In genomic region chr15:59785981-59786380, GRCm38 (mm10) we compare ENCODE assay signal across 30 mouse cellular contexts.
DNase-seq lines count a peak whose midpoint lies in the region; ATAC-seq and TF ChIP-seq lines count a peak whose summit lies in the region.
"Had no signal": no experiment of that assay in that cellular context is flagged by ENCODE, and none has a peak within 500 bp of the region (broad histone marks: within the 10 kb centered on the region; RNA-seq: fewer than 3 reads in every experiment).

No protein-coding gene starts in this region.

- no peak overlapping the region for H3K4me2 ChIP-seq in embryonic facial prominence, embryonic 12.5 days (replicated peaks)
- 0 out of 2 replicates have a peak overlapping the region, but pooled peaks have one; percentile 3 for H3K4me2 ChIP-seq in intestine, postnatal 0 days (replicated peaks; ENCODE audit: low read depth)
- H3K4me2 ChIP-seq: embryonic facial prominence, embryonic 15.5 days; heart, embryonic 13.5 days; hindbrain, embryonic 14.5 days; lung, embryonic 15.5 days; midbrain, embryonic 13.5 days; neural tube, embryonic 13.5 days; stomach, embryonic 15.5 days had no signal

- no peak overlapping the region for H3K9ac ChIP-seq in embryonic facial prominence, embryonic 12.5 days
- no peak overlapping the region for H3K9ac ChIP-seq in intestine, postnatal 0 days (ENCODE audit: low read depth, low read length)
- H3K9ac ChIP-seq: embryonic facial prominence, embryonic 15.5 days; heart, embryonic 13.5 days; hindbrain, embryonic 14.5 days; lung, embryonic 15.5 days; midbrain, embryonic 13.5 days; neural tube, embryonic 13.5 days; stomach, embryonic 15.5 days had no signal

- no peak overlapping the region for H3K27ac ChIP-seq in embryonic facial prominence, embryonic 12.5 days
- no peak overlapping the region for H3K27ac ChIP-seq in embryonic facial prominence, embryonic 10.5 days (replicated peaks)
- H3K27ac ChIP-seq in intestine, postnatal 0 days (ENCODE audit: low read depth, low read length): peak overlapping the region; percentile 73
- H3K27ac ChIP-seq: embryonic facial prominence, embryonic 15.5 days; gastrocnemius, adult 2 months; heart, embryonic 13.5 days; hindbrain, embryonic 14.5 days; kidney, postnatal 0 days; lung, embryonic 15.5 days; midbrain, embryonic 13.5 days; neural tube, embryonic 13.5 days; stomach, embryonic 15.5 days had no signal

- ATAC-seq in embryonic facial prominence, embryonic 12.5 days (ENCODE audit: insufficient number of reproducible peaks, insufficient read depth, low FRiP score, low TSS enrichment): 0 out of 2 replicates have a peak, but pooled peaks have one; percentile 10
- ATAC-seq in intestine, postnatal 0 days: no peak
- peak; percentile 40 for ATAC-seq in megakaryocyte progenitor cell, adult 5-6 weeks (replicated peaks; ENCODE audit: poor library complexity)
- ATAC-seq: forebrain, embryonic 14.5 days; midbrain, embryonic 13.5 days had no signal

- no peak overlapping the region for H3K4me3 ChIP-seq in embryonic facial prominence, embryonic 12.5 days
- H3K4me3 ChIP-seq in embryonic facial prominence, embryonic 10.5 days: no peak overlapping the region
- no peak overlapping the region for H3K4me3 ChIP-seq in lung, adult 2 months (replicated peaks; ENCODE audit: extremely low read depth, low read depth, low read length)
- no peak overlapping the region for H3K4me3 ChIP-seq in intestine, postnatal 0 days (ENCODE audit: low read depth, low read length)
- H3K4me3 ChIP-seq: embryonic facial prominence, embryonic 15.5 days; gastrocnemius, adult 2 months; heart, embryonic 13.5 days; lung, embryonic 15.5 days; midbrain, embryonic 13.5 days; neural tube, embryonic 13.5 days; stomach, embryonic 15.5 days had no signal

- no peaks in the 10 kb centered on the region for H3K27me3 ChIP-seq in embryonic facial prominence, embryonic 12.5 days
- H3K27me3 ChIP-seq in embryonic facial prominence, embryonic 10.5 days (replicated peaks; ENCODE audit: low read depth, poor library complexity, severe bottlenecking): no peaks in the 10 kb centered on the region; the same call in 1 of the 2 replicates
- H3K27me3 ChIP-seq in intestine, postnatal 0 days (replicated peaks; ENCODE audit: control insufficient read depth, insufficient read depth, low read length): no peaks in the 10 kb centered on the region
- H3K27me3 ChIP-seq: embryonic facial prominence, embryonic 15.5 days; lung, embryonic 15.5 days; neural tube, embryonic 13.5 days; stomach, embryonic 15.5 days had no signal

- peaks cover 22% of the 10 kb centered on the region for H3K4me1 ChIP-seq in embryonic facial prominence, embryonic 12.5 days
- H3K4me1 ChIP-seq in embryonic facial prominence, embryonic 10.5 days: peaks cover 42% of the 10 kb centered on the region
- H3K4me1 ChIP-seq in lung, adult 2 months (ENCODE audit: control insufficient read depth, insufficient read depth, low read length): peaks cover 3% of the 10 kb centered on the region; the same call in 1 of the 2 replicates
- no peaks in the 10 kb centered on the region; the same call in 1 of the 2 replicates for H3K4me1 ChIP-seq in intestine, postnatal 0 days (replicated peaks; ENCODE audit: control insufficient read depth, insufficient read depth, low read length)

- WGBS in embryonic facial prominence, embryonic 12.5 days: 85% methylated on average over 5 of the region's 5 CpGs
- WGBS in embryonic facial prominence, embryonic 10.5 days: 93% methylated on average over 5 of the region's 5 CpGs
- 78% methylated on average over 5 of the region's 5 CpGs for WGBS in lung, adult 2 months
- 81% methylated on average over 5 of the region's 5 CpGs for WGBS in intestine, postnatal 0 days

- no peak for TF ChIP-seq POLR2A in lung, adult 2 months (IDR thresholded peaks at IDR 0.05; ENCODE audit: borderline replicate concordance, extremely low read depth, low read depth, low read length)

- H3K36me3 ChIP-seq in embryonic facial prominence, embryonic 12.5 days: no peaks in the 10 kb centered on the region
- no peaks in the 10 kb centered on the region for H3K36me3 ChIP-seq in embryonic facial prominence, embryonic 10.5 days (replicated peaks)
- H3K36me3 ChIP-seq in intestine, postnatal 0 days (ENCODE audit: control insufficient read depth, insufficient read depth): no peaks in the 10 kb centered on the region
- H3K36me3 ChIP-seq: embryonic facial prominence, embryonic 15.5 days; G1E; heart, embryonic 13.5 days; lung, embryonic 15.5 days; midbrain, embryonic 13.5 days; neural tube, embryonic 13.5 days; stomach, embryonic 15.5 days had no signal

- TF ChIP-seq CTCF in lung, adult 2 months (IDR thresholded peaks at IDR 0.05; ENCODE audit: insufficient read depth, low read length): no peak
- TF ChIP-seq CTCF in intestine, postnatal 0 days (IDR thresholded peaks at IDR 0.05; ENCODE audit: low read depth): no peak

- no peak for DNase-seq in embryonic facial prominence, embryonic 10.5 days (ENCODE audit: low spot score)
- peak; percentile 35 to 61 for DNase-seq in lung, adult 18-20 months
- DNase-seq in lung, adult 2 months: no peak
- no peak for DNase-seq in kidney, adult 9 months
- no peak for DNase-seq in frontal cortex, postnatal 14 days (ENCODE audit: low spot score in 2 of 2)
- DNase-seq: adrenal gland, postnatal 36 days; cerebellum, adult 18-20 months; cerebellum, postnatal 10 days; gastrocnemius, adult 2 months; gastrocnemius, postnatal 36 days; heart, postnatal 10 days; kidney, adult 2 months; kidney, postnatal 4 days; layer of hippocampus, postnatal 36 days; left cerebral cortex, postnatal 4 days; retina, postnatal 1 day; right cerebral cortex, postnatal 14 days had no signal

- H3K9me3 ChIP-seq in embryonic facial prominence, embryonic 12.5 days: no peaks in the 10 kb centered on the region
- peaks cover 5% of the 10 kb centered on the region; the same call in 1 of the 2 replicates for H3K9me3 ChIP-seq in embryonic facial prominence, embryonic 10.5 days
- no peaks in the 10 kb centered on the region for H3K9me3 ChIP-seq in intestine, postnatal 0 days (ENCODE audit: control insufficient read depth)
- H3K9me3 ChIP-seq: embryonic facial prominence, embryonic 15.5 days; G1E; lung, embryonic 15.5 days; midbrain, embryonic 13.5 days; stomach, embryonic 15.5 days had no signal

Comparison
In these comparisons a context has a peak if more than half of its experiments do, and no peak if none do; other contexts are left out.
1. DNase-seq: peak in lung, adult 18-20 months (2 of 2); none in embryonic facial prominence, embryonic 10.5 days (single experiment), lung, adult 2 months (single experiment), kidney, adult 9 months (single experiment) and frontal cortex, postnatal 14 days (0 of 2).